Mouse (Mus musculus) heart, adult 2 months (tissue): Measurements from ENCODE around the gene Zfp507.

Source experiments
- CTCF ChIP-seq: fragments of 200-600 bp; IDR thresholded peaks from 2 replicates; pipeline ENCODE4 v1.8.1; 2022; ENCODE audit warnings: antibody characterized with exemption, mild to moderate bottlenecking, moderate library complexity
- EP300 ChIP-seq: fragments of 200-500 bp; IDR thresholded peaks from 2 replicates; pipeline ENCODE4 v1.6.1; 2011; ENCODE audit warnings: low read depth, low read length, control low read depth; ENCODE audit not compliant: insufficient read depth
- POLR2A ChIP-seq: fragments of 200-500 bp; IDR thresholded peaks from 2 replicates; pipeline ENCODE4 v1.6.1; 2011; ENCODE audit warnings: mild to moderate bottlenecking, low read depth, low read length, control low read depth; ENCODE audit not compliant: insufficient read depth

- no peak for TF ChIP-seq CTCF
- no peak for TF ChIP-seq EP300
- no peak for TF ChIP-seq POLR2A
Observed at GRCm38 (mm10) chr7:35785579-35785978, 17.2 kb downstream of the Zfp507 start.
